Mouse (Mus musculus): Measurements from ENCODE around the gene Mmrn2. TPM values are rescaled to one million over a fixed set of nuclear protein-coding genes. Genes with fewer than 3 reads are reported as not detected.

Mmrn2 gene
- polyA plus RNA-seq, 1 experiment from 2014 or later: 12.1 TPM

DNA sequence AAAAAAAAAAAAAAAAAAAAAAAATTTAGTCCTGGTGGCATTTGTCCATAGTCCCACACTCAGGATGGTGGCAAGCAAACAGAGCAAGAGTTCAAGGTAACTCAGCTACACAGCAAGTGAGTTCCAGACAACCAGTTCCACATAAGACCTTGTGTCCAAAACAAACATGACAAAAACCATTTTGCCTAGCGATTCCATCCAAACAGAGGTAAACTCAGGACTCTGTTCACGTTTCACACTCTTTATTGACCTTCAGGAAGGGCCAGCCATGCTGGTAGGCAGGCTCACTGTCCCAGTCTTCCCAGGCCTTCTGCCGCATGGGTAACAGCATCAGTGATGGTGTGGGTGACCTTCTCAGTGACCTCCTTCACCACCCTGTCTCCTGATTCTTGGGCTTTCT lies 23.6 kb upstream of the Mmrn2 start:
- Histone ChIP-seq H3K27me3 (ENCODE audit: insufficient read depth, low read length) (no peaks in the 10 kb centered on the region), H3K27ac (ENCODE audit: low read depth) (no peak overlapping the region), H3K4me1 (ENCODE audit: insufficient read depth) (no peaks in the 10 kb centered on the region), H3K9me3 (ENCODE audit: low read depth, low read length) (no peaks in the 10 kb centered on the region), H3K9ac (no peak overlapping the region), H3K4me2 (no peak overlapping the region), H3K4me3 (ENCODE audit: low read depth, low read length) (no peak overlapping the region), H3K36me3 (ENCODE audit: insufficient read depth) (no peaks in the 10 kb centered on the region)
- TF ChIP-seq CTCF (IDR thresholded peaks at IDR 0.05; ENCODE audit: low read depth): no peak
- ATAC-seq (ENCODE audit: insufficient read depth) (no peak), DNase-seq (no peak)
- 61% methylated on average over 3 of the region's 3 CpGs for WGBS

DNA sequence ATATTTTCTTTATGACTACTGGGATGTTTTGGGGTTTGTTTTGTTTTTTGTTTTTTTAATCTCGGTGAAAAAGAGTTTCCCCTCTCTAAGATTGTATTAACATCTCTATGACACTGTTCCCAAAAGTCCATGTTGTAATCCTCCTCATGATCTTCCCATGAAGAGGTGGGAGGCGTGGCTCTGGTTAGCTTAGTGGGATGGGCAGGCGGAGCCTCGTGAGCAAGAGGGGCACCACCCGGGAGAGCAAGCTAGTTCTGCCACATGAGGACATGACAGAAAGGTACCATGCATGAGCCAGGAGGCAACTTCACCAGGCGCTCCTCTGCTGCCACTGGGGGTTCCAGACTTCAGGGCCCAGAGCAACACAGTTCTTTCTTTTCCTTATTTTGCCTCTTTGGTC lies 22.7 kb upstream of the Mmrn2 start:
- Histone ChIP-seq H3K9ac (no peak overlapping the region), H3K27ac (ENCODE audit: low read depth) (no peak overlapping the region), H3K4me2 (no peak overlapping the region), H3K4me3 (ENCODE audit: low read depth, low read length) (no peak overlapping the region), H3K27me3 (ENCODE audit: insufficient read depth, low read length) (no peaks in the 10 kb centered on the region), H3K9me3 (ENCODE audit: low read depth, low read length) (no peaks in the 10 kb centered on the region), H3K4me1 (ENCODE audit: insufficient read depth) (no peaks in the 10 kb centered on the region), H3K36me3 (ENCODE audit: insufficient read depth) (no peaks in the 10 kb centered on the region)
- 59% methylated on average over 6 of the region's 6 CpGs for WGBS
- DNase-seq (no peak), ATAC-seq (ENCODE audit: insufficient read depth) (no peak)
- TF ChIP-seq CTCF (IDR thresholded peaks at IDR 0.05; ENCODE audit: low read depth): no peak

DNA sequence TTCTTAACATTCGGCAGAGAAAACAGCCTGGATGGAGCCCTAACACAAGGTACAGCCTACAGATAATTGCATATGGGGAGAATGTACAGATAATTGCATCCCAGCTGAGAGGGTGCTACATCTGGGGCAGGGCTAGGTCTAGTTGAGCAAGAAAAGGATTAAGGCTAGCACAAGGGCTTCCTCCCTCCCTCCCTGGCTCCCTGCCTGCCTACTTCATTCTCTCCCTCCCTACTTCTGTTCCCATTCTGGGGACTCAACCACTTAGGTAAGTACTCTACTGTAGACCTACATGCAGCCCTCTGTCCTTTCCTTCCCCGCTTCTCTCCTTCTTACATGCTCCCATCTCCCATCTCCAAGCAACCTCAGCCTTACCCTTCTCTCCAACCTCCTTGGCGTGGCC lies 21.9 kb upstream of the Mmrn2 start:
- ATAC-seq (ENCODE audit: insufficient read depth): no peak
- 92% methylated on average over 3 of the region's 3 CpGs for WGBS
- Histone ChIP-seq H3K4me1 (ENCODE audit: insufficient read depth) (no peaks in the 10 kb centered on the region), H3K9me3 (ENCODE audit: low read depth, low read length) (no peaks in the 10 kb centered on the region), H3K4me2 (no peak overlapping the region), H3K9ac (no peak overlapping the region), H3K36me3 (ENCODE audit: insufficient read depth) (no peaks in the 10 kb centered on the region), H3K4me3 (ENCODE audit: low read depth, low read length) (no peak overlapping the region), H3K27ac (ENCODE audit: low read depth) (no peak overlapping the region), H3K27me3 (ENCODE audit: insufficient read depth, low read length) (no peaks in the 10 kb centered on the region)
- no peak for TF ChIP-seq CTCF (IDR thresholded peaks at IDR 0.05; ENCODE audit: low read depth)
- DNase-seq: no peak

DNA sequence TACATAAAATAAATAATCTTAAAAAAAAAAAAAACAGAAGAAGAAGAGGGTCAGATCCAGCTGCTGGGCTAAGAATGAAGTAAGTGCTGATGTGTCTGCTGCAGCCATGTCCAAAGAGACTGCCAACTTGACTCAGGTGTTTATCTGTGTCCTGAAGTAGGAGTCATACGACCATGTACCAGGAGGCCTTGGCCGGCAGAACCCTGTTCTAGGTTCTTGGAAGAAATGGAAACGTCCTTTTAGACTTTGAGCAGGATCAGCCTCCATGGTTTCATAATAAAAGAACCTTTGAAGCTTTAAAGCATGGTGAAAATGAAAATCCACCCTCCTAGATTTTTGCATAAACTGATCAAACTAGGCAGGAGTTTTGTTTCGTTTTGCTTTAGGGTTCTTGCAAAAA lies 20.8 kb upstream of the Mmrn2 start:
- no peak for TF ChIP-seq CTCF (IDR thresholded peaks at IDR 0.05; ENCODE audit: low read depth)
- ATAC-seq (ENCODE audit: insufficient read depth): no peak
- WGBS: 64% methylated on average over 4 of the region's 4 CpGs

DNA sequence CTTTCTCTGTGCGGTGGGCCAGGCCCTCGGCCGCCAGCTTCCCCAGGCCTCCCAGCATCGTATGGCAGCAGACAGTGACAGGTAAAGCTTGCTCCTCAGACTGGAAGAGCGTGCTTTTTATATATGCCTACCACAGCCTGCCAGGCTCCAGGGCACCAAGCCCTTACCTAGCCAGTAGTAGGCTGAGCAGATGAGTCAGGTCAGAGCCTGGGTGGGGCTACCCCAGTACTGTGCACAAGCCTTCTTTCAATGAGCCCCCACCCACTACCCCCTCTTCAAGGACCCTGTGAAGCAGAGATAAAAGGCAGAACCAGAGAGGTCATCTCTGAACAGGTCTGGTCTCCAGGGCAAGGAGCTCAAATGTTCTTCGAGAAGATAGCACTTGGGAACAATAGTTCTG lies 20.0 kb upstream of the Mmrn2 start, which contains the start of gene Fam25c:
Gene Fam25c (minus strand): TSS at position 133 of the 400 bp plus-strand sequence.
- no peaks in the 10 kb centered on the region for H3K36me3 ChIP-seq (ENCODE audit: insufficient read depth)
- TF ChIP-seq CTCF (IDR thresholded peaks at IDR 0.05; ENCODE audit: low read depth): no peak
- no peak within 1 kb of the TSS for H3K4me3 ChIP-seq (ENCODE audit: low read depth, low read length)
- no peaks in the 10 kb centered on the region for H3K9me3 ChIP-seq (ENCODE audit: low read depth, low read length)
- DNase-seq (no peak), ATAC-seq (ENCODE audit: insufficient read depth) (0 out of 2 replicates have a peak, but pooled peaks have one; percentile 25)
- H3K27ac ChIP-seq (ENCODE audit: low read depth): no peak within 1 kb of the TSS
- H3K4me1 ChIP-seq (ENCODE audit: insufficient read depth): no peaks in the 10 kb centered on the region
- H3K27me3 ChIP-seq (ENCODE audit: insufficient read depth, low read length): no peaks in the 10 kb centered on the region
- no peak within 1 kb of the TSS for H3K4me2 ChIP-seq
- H3K9ac ChIP-seq: no peak within 1 kb of the TSS
- WGBS: 63% methylated on average over 6 of the region's 6 CpGs

More for the DNA sequence above, 20.8 kb upstream of the Mmrn2 start:
- H3K27me3 ChIP-seq (ENCODE audit: insufficient read depth, low read length): no peaks in the 10 kb centered on the region
- H3K27ac ChIP-seq (ENCODE audit: low read depth): no peak overlapping the region
- H3K36me3 ChIP-seq (ENCODE audit: insufficient read depth): no peaks in the 10 kb centered on the region
- H3K9ac ChIP-seq: no peak overlapping the region
- H3K4me2 ChIP-seq: no peak overlapping the region
- no peak for DNase-seq
- no peaks in the 10 kb centered on the region for H3K9me3 ChIP-seq (ENCODE audit: low read depth, low read length)
- no peak overlapping the region for H3K4me3 ChIP-seq (ENCODE audit: low read depth, low read length)
- no peaks in the 10 kb centered on the region for H3K4me1 ChIP-seq (ENCODE audit: insufficient read depth)

DNA sequence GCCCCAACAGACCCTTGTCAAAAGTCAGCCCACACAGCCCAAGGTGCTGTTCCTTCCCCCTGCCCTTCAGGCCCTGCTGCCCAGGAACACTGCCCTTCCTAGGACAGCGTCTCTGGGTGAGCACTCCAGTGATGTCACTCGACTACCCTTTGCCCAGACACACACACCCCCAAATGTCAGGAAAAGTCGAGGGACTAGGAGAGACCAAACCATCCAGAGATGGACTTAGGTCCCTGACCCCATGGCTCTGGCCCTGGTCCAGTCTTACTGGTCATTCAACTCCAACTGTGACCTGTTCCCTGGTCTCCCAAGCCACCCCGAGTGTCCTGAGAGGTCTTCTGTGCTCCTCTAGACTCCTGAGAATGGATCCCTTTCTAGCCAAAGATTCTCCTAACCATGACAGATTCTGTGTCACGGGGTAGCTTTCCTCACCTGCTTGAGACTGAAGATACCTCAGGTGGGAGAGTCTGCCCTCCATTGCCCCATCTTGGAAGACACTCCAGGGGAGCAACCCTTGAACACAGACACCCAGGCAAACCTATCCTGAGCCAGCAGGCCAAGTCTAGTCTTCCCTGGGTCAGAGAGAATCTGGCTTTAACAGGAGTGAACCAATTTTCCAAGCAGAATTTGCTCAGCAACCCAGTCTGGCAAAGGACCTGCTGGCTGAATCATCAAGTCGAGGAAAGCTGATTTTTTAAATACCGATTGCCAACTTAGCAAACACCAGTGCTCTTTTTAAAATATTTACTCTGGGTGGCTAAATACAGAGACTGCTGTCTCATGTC lies 17.4 kb upstream of the Mmrn2 start:
- no peak for TF ChIP-seq CTCF (IDR thresholded peaks at IDR 0.05; ENCODE audit: low read depth)
- Histone ChIP-seq H3K27me3 (ENCODE audit: insufficient read depth, low read length) (no peaks in the 10 kb centered on the region), H3K4me2 (no peak overlapping the region), H3K9me3 (ENCODE audit: low read depth, low read length) (no peaks in the 10 kb centered on the region), H3K9ac (no peak overlapping the region), H3K36me3 (ENCODE audit: insufficient read depth) (no peaks in the 10 kb centered on the region), H3K27ac (ENCODE audit: low read depth) (no peak overlapping the region; the same call in 1 of the 2 replicates), H3K4me3 (ENCODE audit: low read depth, low read length) (no peak overlapping the region), H3K4me1 (ENCODE audit: insufficient read depth) (no peaks in the 10 kb centered on the region)
- no peak for ATAC-seq (ENCODE audit: insufficient read depth)
- no peak for DNase-seq
- WGBS: 61% methylated on average over 7 of the region's 7 CpGs

DNA sequence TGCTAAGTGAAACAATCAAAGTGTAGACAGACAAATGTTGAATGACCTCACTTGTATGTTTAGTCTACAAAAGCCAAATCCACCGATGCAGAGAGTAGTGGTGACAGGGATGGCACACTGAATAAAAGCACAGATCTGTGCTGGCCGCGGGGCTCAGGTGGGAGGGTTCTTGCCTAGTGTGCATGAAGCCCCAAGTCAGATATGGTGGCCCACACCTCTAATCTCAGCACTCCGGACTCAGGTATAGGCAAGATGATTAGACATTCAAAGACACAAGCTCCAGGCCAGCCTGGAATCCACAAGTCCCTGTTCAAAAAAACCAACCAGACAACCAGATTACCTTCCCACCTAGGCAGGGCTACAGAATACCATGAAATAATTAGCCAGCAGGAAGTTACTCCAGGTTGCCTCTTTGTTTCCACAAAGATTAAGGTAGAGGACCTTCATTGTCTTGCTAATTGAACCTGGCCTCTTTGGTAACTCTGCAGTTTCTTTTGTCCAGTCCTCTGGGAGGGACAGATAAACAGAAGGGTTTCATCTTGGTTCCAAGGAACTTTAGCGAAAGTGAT lies 15.5 kb upstream of the Mmrn2 start:
- no peak overlapping the region for H3K27ac ChIP-seq (ENCODE audit: low read depth)
- no peaks in the 10 kb centered on the region for H3K27me3 ChIP-seq (ENCODE audit: insufficient read depth, low read length)
- H3K9ac ChIP-seq: no peak overlapping the region
- H3K36me3 ChIP-seq (ENCODE audit: insufficient read depth): no peaks in the 10 kb centered on the region
- DNase-seq (no peak), ATAC-seq (ENCODE audit: insufficient read depth) (no peak)
- H3K4me2 ChIP-seq: no peak overlapping the region
- no peak for TF ChIP-seq CTCF (IDR thresholded peaks at IDR 0.05; ENCODE audit: low read depth)
- no peaks in the 10 kb centered on the region for H3K4me1 ChIP-seq (ENCODE audit: insufficient read depth)
- no peaks in the 10 kb centered on the region for H3K9me3 ChIP-seq (ENCODE audit: low read depth, low read length)
- no peak overlapping the region for H3K4me3 ChIP-seq (ENCODE audit: low read depth, low read length)
- WGBS: 30% methylated on average over 5 of the region's 5 CpGs
